Mouse (Mus musculus) small intestine, adult 2 months (tissue): ENCODE results near the gene Cygb.

Experiments used
- CTCF ChIP-seq: fragments of 200-500 bp; IDR thresholded peaks from 2 replicates; pipeline ENCODE4 v1.5.1; 2012; ENCODE audit warnings: low read depth, mild to moderate bottlenecking, control low read depth, inconsistent platforms, low read length, moderate library complexity, mixed read lengths; ENCODE audit not compliant: insufficient replicate concordance, insufficient read length; ENCODE audit errors: extremely low read depth
- POLR2A ChIP-seq: fragments of 200-500 bp; IDR thresholded peaks from 2 replicates; pipeline ENCODE4 v1.6.1; 2012; ENCODE audit warnings: low read depth, mild to moderate bottlenecking, control low read depth, inconsistent platforms, low read length, moderate library complexity

DNA sequence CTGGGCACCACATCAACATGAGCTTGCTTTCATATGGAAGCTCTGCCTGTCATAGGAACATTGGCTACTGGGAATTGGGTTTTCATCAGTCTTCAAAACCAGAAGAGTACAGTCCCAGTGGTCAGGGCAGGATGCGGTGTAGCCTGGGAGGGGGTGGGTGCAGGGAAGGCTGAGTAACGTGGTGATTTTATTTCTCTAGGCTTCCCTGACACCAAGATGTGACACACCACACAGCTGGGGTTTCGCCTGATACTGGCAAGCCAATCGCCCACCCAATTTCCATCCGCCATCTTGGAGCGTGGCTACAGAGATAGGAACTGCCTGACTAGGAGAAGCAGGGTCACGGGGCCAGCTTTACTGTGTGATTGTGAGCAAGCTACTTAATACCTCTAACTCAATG lies 35.4 kb downstream of the Cygb start:
- TF ChIP-seq CTCF (no peak), POLR2A (no peak)
